Mouse (Mus musculus): ENCODE results near the gene Bspry.

- TF ChIP-seq GATA2 (IDR thresholded peaks at IDR 0.05; ENCODE audit: borderline replicate concordance, low read depth, low read length): no peak
- no peak for TF ChIP-seq CTCF (IDR thresholded peaks at IDR 0.05; ENCODE audit: low read depth, low read length)
- no peak for TF ChIP-seq GATA1 (IDR thresholded peaks at IDR 0.05; ENCODE audit: borderline replicate concordance, low read length)
- no peak for TF ChIP-seq POLR2AphosphoS5 (IDR thresholded peaks at IDR 0.05; ENCODE audit: insufficient replicate concordance, low read depth, low read length)
These were observed 39.3 kb upstream of the Bspry start for GRCm38 (mm10) chr4:62440544-62440943.
